Mouse (Mus musculus) bone marrow macrophage, adult 2 months (primary cell): Measurements from ENCODE around the gene Fgfr2. TPM values are rescaled to one million over a fixed set of nuclear protein-coding genes. Genes with fewer than 3 reads are reported as not detected.

Experiments
- H3K27ac ChIP-seq: 2 replicates; pipeline ENCODE4 v1.5.1; 2012; ENCODE audit warnings: low read depth, low read length; ENCODE audit not compliant: insufficient read depth
- H3K4me1 ChIP-seq: 2 replicates; pipeline ENCODE4 v1.6.1; 2012; ENCODE audit warnings: low read length; ENCODE audit not compliant: control insufficient read depth, insufficient read depth
- H3K4me3 ChIP-seq: 2 replicates; pipeline ENCODE4 v1.5.1; 2012; ENCODE audit warnings: mild to moderate bottlenecking, low read length, moderate library complexity; ENCODE audit not compliant: insufficient read depth
- CTCF ChIP-seq: IDR thresholded peaks from 2 replicates; pipeline ENCODE4 v1.5.1; 2012; ENCODE audit warnings: low read depth, mild to moderate bottlenecking, low read length, moderate library complexity
- POLR2A ChIP-seq: IDR thresholded peaks from 2 replicates; pipeline ENCODE4 v1.6.1; 2012; ENCODE audit warnings: mild to moderate bottlenecking, low read depth, low read length, borderline replicate concordance
- polyA plus RNA-seq: library from polyadenylated mRNA; stranded (reverse); fragments of >200 nt; gene quantifications from 2 replicates; pipeline ENCODE4 v1.2.4, GENCODE M21; 2012; ENCODE audit not compliant: missing spikeins, insufficient read depth, insufficient read length

Gene Fgfr2
- polyA plus RNA-seq, 1 experiment, result 0.27 TPM

GRCm38 (mm10) chr7:130324716-130325401 is 2798.3 kb downstream of the Fgfr2 start:
- TF ChIP-seq CTCF (no peak), POLR2A (no peak)
- Histone ChIP-seq H3K27ac (no peak overlapping the region), H3K4me3 (no peak overlapping the region), H3K4me1 (no peaks in the 10 kb centered on the region)

GRCm38 (mm10) chr7:130323766-130324165 is 2799.4 kb downstream of the Fgfr2 start:
- TF ChIP-seq CTCF (no peak), POLR2A (no peak)
- no peak overlapping the region for H3K4me3 ChIP-seq
- no peaks in the 10 kb centered on the region for H3K4me1 ChIP-seq
- H3K27ac ChIP-seq, result no peak overlapping the region

- Histone ChIP-seq H3K4me3 (no peak overlapping the region), H3K27ac (no peak overlapping the region), H3K4me1 (no peaks in the 10 kb centered on the region)
- TF ChIP-seq CTCF, result no peak
- no peak for TF ChIP-seq POLR2A
Observed at GRCm38 (mm10) chr7:130319799-130320556, 2803.2 kb downstream of the Fgfr2 start.

- Histone ChIP-seq H3K4me1 (no peaks in the 10 kb centered on the region), H3K4me3 (no peak overlapping the region), H3K27ac (no peak overlapping the region)
- no peak for TF ChIP-seq POLR2A
- TF ChIP-seq CTCF, result no peak
Observed at GRCm38 (mm10) chr7:130316294-130316693, 2806.9 kb downstream of the Fgfr2 start.

GRCm38 (mm10) chr7:130315221-130315620 is 2807.9 kb downstream of the Fgfr2 start:
- Histone ChIP-seq H3K27ac (no peak overlapping the region), H3K4me3 (no peak overlapping the region), H3K4me1 (no peaks in the 10 kb centered on the region)
- TF ChIP-seq CTCF, result no peak
- TF ChIP-seq POLR2A, result no peak

- Histone ChIP-seq H3K27ac (no peak overlapping the region), H3K4me1 (no peaks in the 10 kb centered on the region), H3K4me3 (no peak overlapping the region)
- TF ChIP-seq CTCF (no peak), POLR2A (no peak)
Observed at GRCm38 (mm10) chr7:130314658-130315057, 2808.5 kb downstream of the Fgfr2 start.

- H3K27ac ChIP-seq, result no peak overlapping the region
- no peak for TF ChIP-seq CTCF
- TF ChIP-seq POLR2A, result no peak
- H3K4me1 ChIP-seq, result no peaks in the 10 kb centered on the region
- H3K4me3 ChIP-seq, result no peak overlapping the region
Observed at GRCm38 (mm10) chr7:130311362-130311761, 2811.8 kb downstream of the Fgfr2 start.

GRCm38 (mm10) chr7:130309180-130309579 is 2814.0 kb downstream of the Fgfr2 start:
- Histone ChIP-seq H3K27ac (no peak overlapping the region), H3K4me1 (no peaks in the 10 kb centered on the region), H3K4me3 (no peak overlapping the region)
- TF ChIP-seq POLR2A, result no peak
- no peak for TF ChIP-seq CTCF

- H3K4me3 ChIP-seq, result no peak overlapping the region
- H3K27ac ChIP-seq, result no peak overlapping the region
- TF ChIP-seq CTCF (no peak), POLR2A (no peak)
- H3K4me1 ChIP-seq, result no peaks in the 10 kb centered on the region
Observed at GRCm38 (mm10) chr7:130307036-130307435, 2816.1 kb downstream of the Fgfr2 start.

- no peak for TF ChIP-seq CTCF
- no peak for TF ChIP-seq POLR2A
- H3K4me3 ChIP-seq, result no peak overlapping the region
- no peaks in the 10 kb centered on the region for H3K4me1 ChIP-seq
- no peak overlapping the region for H3K27ac ChIP-seq
Observed at GRCm38 (mm10) chr7:130304642-130305041, 2818.5 kb downstream of the Fgfr2 start.
